Mouse (Mus musculus): ENCODE results near the gene Casc4. TPM values are rescaled to one million over a fixed set of nuclear protein-coding genes. Genes with fewer than 3 reads are reported as not detected.

Casc4 gene
- polyA plus RNA-seq (2014; fragmentation: Nextera tagmentation; extraction: Ambion mirVana), result 22.3 and 22.7 TPM in 2 replicates

- under 1% methylated on average over 41 of the region's 43 CpGs for WGBS
- DNase-seq (ENCODE audit: low spot score), result peak; percentile 96
Measured at GRCm38 (mm10) chr2:121866632-121867050, at the start of gene Casc4. TSS of gene Casc4 (plus strand) at chr2:121866970.

GRCm38 (mm10) chr2:121821787-121822186 lies 45.0 kb upstream of the Casc4 start:
- H3K4me3 ChIP-seq (ENCODE audit: low read depth, low read length), result no peak overlapping the region
- no peak overlapping the region for H3K4me2 ChIP-seq (ENCODE audit: low read length)
- WGBS, result 90% methylated on average over 7 of the region's 7 CpGs
- no peak overlapping the region for H3K27ac ChIP-seq (ENCODE audit: low read depth)
- H3K9ac ChIP-seq (ENCODE audit: low read length), result no peak overlapping the region
- H3K4me1 ChIP-seq (replicated peaks; ENCODE audit: control insufficient read depth, insufficient read depth, low read length), result no peaks in the 10 kb centered on the region
- no peaks in the 10 kb centered on the region; the same call in 1 of the 2 replicates for H3K9me3 ChIP-seq (ENCODE audit: control insufficient read depth, low read length)
- ATAC-seq (replicated peaks; ENCODE audit: low FRiP score, low TSS enrichment, low read depth) (no peak), DNase-seq (ENCODE audit: low spot score) (no peak)
- H3K27me3 ChIP-seq (replicated peaks; ENCODE audit: control insufficient read depth, insufficient read depth, low read length), result no peaks in the 10 kb centered on the region
- no peaks in the 10 kb centered on the region for H3K36me3 ChIP-seq (ENCODE audit: control insufficient read depth, insufficient read depth, low read length)

More at GRCm38 (mm10) chr2:121866632-121867050, at the start of gene Casc4:
- peak; percentile 96 for ATAC-seq (replicated peaks; ENCODE audit: low FRiP score, low TSS enrichment, low read depth)
- peak within 1 kb of the TSS; percentile 79 for H3K9ac ChIP-seq (ENCODE audit: low read length)
- peak within 1 kb of the TSS; percentile 61 for H3K4me3 ChIP-seq (ENCODE audit: low read depth, low read length)
- no peaks in the 10 kb centered on the region for H3K27me3 ChIP-seq (replicated peaks; ENCODE audit: control insufficient read depth, insufficient read depth, low read length)
- no peaks in the 10 kb centered on the region for H3K36me3 ChIP-seq (ENCODE audit: control insufficient read depth, insufficient read depth, low read length)
- H3K27ac ChIP-seq (ENCODE audit: low read depth), result peak within 1 kb of the TSS; percentile 80
- no peaks in the 10 kb centered on the region for H3K9me3 ChIP-seq (ENCODE audit: control insufficient read depth, low read length)
- peak within 1 kb of the TSS; percentile 87 for H3K4me2 ChIP-seq (ENCODE audit: low read length)
- H3K4me1 ChIP-seq (replicated peaks; ENCODE audit: control insufficient read depth, insufficient read depth, low read length), result peaks cover 10% of the 10 kb centered on the region

- no peak overlapping the region for H3K4me3 ChIP-seq (ENCODE audit: low read depth, low read length)
- no peak for DNase-seq (ENCODE audit: low spot score)
- H3K9me3 ChIP-seq (ENCODE audit: control insufficient read depth, low read length), result no peaks in the 10 kb centered on the region; the same call in 1 of the 2 replicates
- no peak overlapping the region for H3K9ac ChIP-seq (ENCODE audit: low read length)
- ATAC-seq (replicated peaks; ENCODE audit: low FRiP score, low TSS enrichment, low read depth), result no peak
- no peaks in the 10 kb centered on the region for H3K36me3 ChIP-seq (ENCODE audit: control insufficient read depth, insufficient read depth, low read length)
- no peaks in the 10 kb centered on the region for H3K27me3 ChIP-seq (replicated peaks; ENCODE audit: control insufficient read depth, insufficient read depth, low read length)
- H3K4me1 ChIP-seq (replicated peaks; ENCODE audit: control insufficient read depth, insufficient read depth, low read length), result no peaks in the 10 kb centered on the region
- no peak overlapping the region for H3K4me2 ChIP-seq (ENCODE audit: low read length)
- no peak overlapping the region for H3K27ac ChIP-seq (ENCODE audit: low read depth)
- 66% methylated on average over 5 of the region's 5 CpGs for WGBS
Measured at GRCm38 (mm10) chr2:121824653-121825052, 42.1 kb upstream of the Casc4 start.

DNA sequence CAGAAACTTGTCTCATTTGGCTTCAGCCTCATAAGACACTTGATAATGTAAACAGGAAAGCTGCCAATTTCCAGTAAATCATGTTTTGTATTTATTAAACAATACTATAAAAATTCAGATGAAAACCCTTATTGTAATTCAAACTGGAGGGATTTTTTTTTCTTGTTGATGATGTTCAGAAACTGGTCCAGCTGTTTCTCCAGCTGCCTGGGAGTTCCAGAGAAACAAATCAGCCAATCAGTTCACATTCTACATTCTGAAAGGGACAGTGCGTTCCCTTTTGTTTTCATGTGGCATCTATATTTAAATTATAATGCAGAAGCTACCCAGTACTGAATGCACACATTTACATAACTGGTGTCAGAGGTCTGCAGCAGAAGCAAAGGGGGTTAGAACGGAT lies 40.6 kb upstream of the Casc4 start:
- no peak for DNase-seq (ENCODE audit: low spot score)
- Histone ChIP-seq H3K4me3 (ENCODE audit: low read depth, low read length) (no peak overlapping the region), H3K36me3 (ENCODE audit: control insufficient read depth, insufficient read depth, low read length) (no peaks in the 10 kb centered on the region), H3K27me3 (replicated peaks; ENCODE audit: control insufficient read depth, insufficient read depth, low read length) (no peaks in the 10 kb centered on the region), H3K9ac (ENCODE audit: low read length) (no peak overlapping the region), H3K9me3 (ENCODE audit: control insufficient read depth, low read length) (no peaks in the 10 kb centered on the region; the same call in 1 of the 2 replicates), H3K4me2 (ENCODE audit: low read length) (no peak overlapping the region), H3K4me1 (replicated peaks; ENCODE audit: control insufficient read depth, insufficient read depth, low read length) (no peaks in the 10 kb centered on the region), H3K27ac (ENCODE audit: low read depth) (no peak overlapping the region)
- 53% methylated on average over 2 of the region's 2 CpGs for WGBS
- no peak for ATAC-seq (replicated peaks; ENCODE audit: low FRiP score, low TSS enrichment, low read depth)

- H3K4me1 ChIP-seq (replicated peaks; ENCODE audit: control insufficient read depth, insufficient read depth, low read length), result no peaks in the 10 kb centered on the region
Measured at GRCm38 (mm10) chr2:121828411-121828810, 38.4 kb upstream of the Casc4 start.

GRCm38 (mm10) chr2:121832484-121832894 lies 34.3 kb upstream of the Casc4 start:
- no peaks in the 10 kb centered on the region for H3K36me3 ChIP-seq (ENCODE audit: control insufficient read depth, insufficient read depth, low read length)
- WGBS, result 5% methylated on average over 5 of the region's 5 CpGs
- no peak overlapping the region for H3K4me3 ChIP-seq (ENCODE audit: low read depth, low read length)
- DNase-seq (ENCODE audit: low spot score), result peak; percentile 78
- H3K4me1 ChIP-seq (replicated peaks; ENCODE audit: control insufficient read depth, insufficient read depth, low read length), result no peaks in the 10 kb centered on the region
- H3K27me3 ChIP-seq (replicated peaks; ENCODE audit: control insufficient read depth, insufficient read depth, low read length), result no peaks in the 10 kb centered on the region
- no peak overlapping the region for H3K9ac ChIP-seq (ENCODE audit: low read length)
- no peaks in the 10 kb centered on the region for H3K9me3 ChIP-seq (ENCODE audit: control insufficient read depth, low read length)
- H3K4me2 ChIP-seq (ENCODE audit: low read length), result no peak overlapping the region
- 0 out of 2 replicates have a peak, but pooled peaks have one; percentile 47 for ATAC-seq (replicated peaks; ENCODE audit: low FRiP score, low TSS enrichment, low read depth)
- no peak overlapping the region for H3K27ac ChIP-seq (ENCODE audit: low read depth)

More at GRCm38 (mm10) chr2:121828411-121828810, 38.4 kb upstream of the Casc4 start:
- no peak overlapping the region for H3K4me2 ChIP-seq (ENCODE audit: low read length)
- no peaks in the 10 kb centered on the region for H3K27me3 ChIP-seq (replicated peaks; ENCODE audit: control insufficient read depth, insufficient read depth, low read length)
- H3K27ac ChIP-seq (ENCODE audit: low read depth), result no peak overlapping the region
- no peak overlapping the region for H3K4me3 ChIP-seq (ENCODE audit: low read depth, low read length)
- no peaks in the 10 kb centered on the region for H3K36me3 ChIP-seq (ENCODE audit: control insufficient read depth, insufficient read depth, low read length)
- ATAC-seq (replicated peaks; ENCODE audit: low FRiP score, low TSS enrichment, low read depth) (no peak), DNase-seq (ENCODE audit: low spot score) (no peak)
- no peak overlapping the region for H3K9ac ChIP-seq (ENCODE audit: low read length)
- 89% methylated on average over 3 of the region's 3 CpGs for WGBS
- H3K9me3 ChIP-seq (ENCODE audit: control insufficient read depth, low read length), result no peaks in the 10 kb centered on the region

GRCm38 (mm10) chr2:121834926-121835325 lies 31.8 kb upstream of the Casc4 start:
- no peak overlapping the region for H3K9ac ChIP-seq (ENCODE audit: low read length)
- H3K36me3 ChIP-seq (ENCODE audit: control insufficient read depth, insufficient read depth, low read length), result no peaks in the 10 kb centered on the region
- no peak overlapping the region for H3K27ac ChIP-seq (ENCODE audit: low read depth)
- DNase-seq (ENCODE audit: low spot score) (no peak), ATAC-seq (replicated peaks; ENCODE audit: low FRiP score, low TSS enrichment, low read depth) (no peak)
- H3K4me2 ChIP-seq (ENCODE audit: low read length), result no peak overlapping the region
- H3K4me1 ChIP-seq (replicated peaks; ENCODE audit: control insufficient read depth, insufficient read depth, low read length), result no peaks in the 10 kb centered on the region
- 37% methylated on average over 3 of the region's 3 CpGs for WGBS
- H3K4me3 ChIP-seq (ENCODE audit: low read depth, low read length), result no peak overlapping the region
- no peaks in the 10 kb centered on the region for H3K9me3 ChIP-seq (ENCODE audit: control insufficient read depth, low read length)
- H3K27me3 ChIP-seq (replicated peaks; ENCODE audit: control insufficient read depth, insufficient read depth, low read length), result no peaks in the 10 kb centered on the region

GRCm38 (mm10) chr2:121841453-121841852 lies 25.3 kb upstream of the Casc4 start:
- Histone ChIP-seq H3K27me3 (replicated peaks; ENCODE audit: control insufficient read depth, insufficient read depth, low read length) (no peaks in the 10 kb centered on the region), H3K4me3 (ENCODE audit: low read depth, low read length) (no peak overlapping the region), H3K27ac (ENCODE audit: low read depth) (no peak overlapping the region), H3K9me3 (ENCODE audit: control insufficient read depth, low read length) (no peaks in the 10 kb centered on the region), H3K4me2 (ENCODE audit: low read length) (no peak overlapping the region), H3K36me3 (ENCODE audit: control insufficient read depth, insufficient read depth, low read length) (no peaks in the 10 kb centered on the region), H3K4me1 (replicated peaks; ENCODE audit: control insufficient read depth, insufficient read depth, low read length) (no peaks in the 10 kb centered on the region), H3K9ac (ENCODE audit: low read length) (no peak overlapping the region)
- WGBS, result 95% methylated on average over 3 of the region's 3 CpGs
- DNase-seq (ENCODE audit: low spot score) (no peak), ATAC-seq (replicated peaks; ENCODE audit: low FRiP score, low TSS enrichment, low read depth) (no peak)

- Histone ChIP-seq H3K9ac (ENCODE audit: low read length) (no peak overlapping the region), H3K36me3 (ENCODE audit: control insufficient read depth, insufficient read depth, low read length) (no peaks in the 10 kb centered on the region), H3K4me2 (ENCODE audit: low read length) (no peak overlapping the region), H3K4me1 (replicated peaks; ENCODE audit: control insufficient read depth, insufficient read depth, low read length) (no peaks in the 10 kb centered on the region), H3K27me3 (replicated peaks; ENCODE audit: control insufficient read depth, insufficient read depth, low read length) (no peaks in the 10 kb centered on the region), H3K27ac (ENCODE audit: low read depth) (no peak overlapping the region), H3K9me3 (ENCODE audit: control insufficient read depth, low read length) (no peaks in the 10 kb centered on the region), H3K4me3 (ENCODE audit: low read depth, low read length) (no peak overlapping the region)
- no peak for ATAC-seq (replicated peaks; ENCODE audit: low FRiP score, low TSS enrichment, low read depth)
- no peak for DNase-seq (ENCODE audit: low spot score)
- 73% methylated on average over 3 of the region's 3 CpGs for WGBS
Measured at GRCm38 (mm10) chr2:121842249-121842648, 24.5 kb upstream of the Casc4 start.

Measured in intestine, embryonic 14.5 days (tissue).